Mouse (Mus musculus): ENCODE measurements around the gene App. TPM values are rescaled to one million over a fixed set of nuclear protein-coding genes. Genes with fewer than 3 reads are reported as not detected.

The App gene
- polyA plus RNA-seq, 2 experiments from 2014 or later = 0.07 to 0.22 TPM

- no peak for ATAC-seq
Observed at GRCm38 (mm10) chr16:85017845-85018244, 155.7 kb downstream of the App start.

DNA sequence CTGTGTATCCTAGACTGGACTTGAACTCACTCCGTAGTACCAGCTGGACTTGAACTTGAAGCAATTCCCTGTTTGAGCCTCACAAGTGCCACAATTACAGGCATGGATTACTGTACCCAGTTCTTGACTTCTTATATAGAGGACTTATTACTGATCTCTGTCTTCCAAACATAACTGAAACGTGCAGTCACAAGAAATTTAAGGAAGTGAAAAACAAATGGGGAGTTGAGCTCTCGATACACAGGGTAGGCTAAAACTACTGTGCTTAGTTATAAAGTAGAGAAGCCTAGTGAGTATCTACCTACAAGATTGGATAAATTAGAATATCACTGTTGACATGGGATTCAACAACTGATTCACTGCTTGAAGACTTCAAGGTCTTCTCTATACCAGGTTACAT is 160.9 kb downstream of the App start:
- no peak for ATAC-seq

- ATAC-seq = no peak
Observed at GRCm38 (mm10) chr16:85012172-85012571, 161.4 kb downstream of the App start.

- ATAC-seq = no peak
Observed at GRCm38 (mm10) chr16:85010651-85011050, 162.9 kb downstream of the App start.

- no peak for ATAC-seq
Observed at GRCm38 (mm10) chr16:85008866-85009645, 164.5 kb downstream of the App start.

DNA sequence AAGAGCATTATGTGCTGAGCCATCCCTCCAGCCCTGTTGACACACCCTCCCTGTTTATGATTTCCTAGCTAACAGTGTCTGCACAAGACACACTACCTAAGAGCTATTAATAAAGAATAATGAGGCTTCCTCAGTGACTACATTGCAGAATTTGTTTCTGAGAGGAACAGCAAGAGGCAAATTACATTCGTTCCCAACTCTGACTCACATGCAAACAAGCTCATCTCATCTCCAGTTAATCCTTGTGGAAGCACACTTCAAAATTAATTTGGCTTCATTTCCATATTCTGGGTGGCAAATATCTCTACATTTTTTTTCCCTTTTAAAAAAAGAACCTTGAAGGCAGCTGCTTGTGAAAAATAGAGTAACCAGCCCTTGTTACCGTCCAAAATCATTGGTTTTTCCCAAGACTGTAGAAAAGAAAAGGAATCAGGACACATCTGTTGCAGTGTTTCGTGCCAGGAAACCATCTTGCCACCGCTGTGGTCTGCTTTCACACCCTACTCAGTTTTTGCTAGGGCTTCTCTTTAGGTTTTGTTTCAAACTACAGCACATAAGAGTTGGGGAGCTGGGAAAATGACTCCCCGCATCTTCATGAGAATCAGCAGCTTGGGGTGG is 171.5 kb downstream of the App start:
- ATAC-seq = no peak

- ATAC-seq = no peak
Observed at GRCm38 (mm10) chr16:85000304-85000703, 173.3 kb downstream of the App start.

GRCm38 (mm10) chr16:84997551-84997950 is 176.0 kb downstream of the App start:
- no peak for ATAC-seq

DNA sequence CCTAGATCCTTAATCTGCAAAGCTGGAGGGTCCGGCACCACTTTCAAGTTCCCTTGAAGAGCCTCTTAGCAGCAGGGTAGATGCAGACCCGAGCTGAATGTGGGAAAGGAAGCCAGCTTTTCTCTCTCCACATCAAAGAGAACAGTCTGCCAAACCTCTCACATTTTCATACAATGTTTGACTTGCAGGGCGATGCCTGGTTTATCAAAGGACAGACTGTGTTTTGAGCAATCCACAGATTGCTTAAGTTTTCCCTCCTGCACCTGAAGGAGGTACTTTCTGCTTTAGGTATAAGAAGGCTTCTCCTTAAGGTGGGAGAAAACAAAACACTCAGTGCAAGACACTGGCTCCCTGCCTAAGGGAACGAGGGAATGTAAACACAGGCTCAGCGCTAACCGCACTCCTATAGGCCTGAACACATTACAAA is 178.1 kb downstream of the App start:
- ATAC-seq = no peak

DNA sequence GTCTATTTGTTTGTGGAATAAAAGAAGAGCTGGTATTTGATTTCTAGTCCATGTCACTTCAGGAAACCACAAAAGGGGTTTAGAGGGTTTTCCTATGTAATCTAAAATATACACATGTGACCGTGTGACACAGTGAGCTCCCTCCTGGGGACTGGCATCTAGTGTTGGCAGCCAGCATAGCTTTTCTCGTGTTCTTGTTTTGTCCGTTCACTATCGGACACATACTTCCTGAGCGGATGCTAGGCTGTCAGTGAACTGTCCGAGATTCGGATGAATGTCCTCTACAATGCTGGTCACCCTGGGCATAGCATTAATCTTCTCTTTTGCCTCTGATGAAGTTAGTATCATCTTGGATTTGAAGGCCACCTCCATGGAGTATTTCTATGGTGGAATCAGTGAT is 180.7 kb downstream of the App start:
- ATAC-seq = no peak

GRCm38 (mm10) chr16:84991011-84991410 is 182.6 kb downstream of the App start:
- ATAC-seq = no peak

- ATAC-seq = no peak
Observed at GRCm38 (mm10) chr16:84989938-84990337, 183.6 kb downstream of the App start.

GRCm38 (mm10) chr16:84989476-84989875 is 184.1 kb downstream of the App start:
- ATAC-seq = no peak

GRCm38 (mm10) chr16:84987724-84988287 is 185.8 kb downstream of the App start:
- no peak for ATAC-seq

DNA sequence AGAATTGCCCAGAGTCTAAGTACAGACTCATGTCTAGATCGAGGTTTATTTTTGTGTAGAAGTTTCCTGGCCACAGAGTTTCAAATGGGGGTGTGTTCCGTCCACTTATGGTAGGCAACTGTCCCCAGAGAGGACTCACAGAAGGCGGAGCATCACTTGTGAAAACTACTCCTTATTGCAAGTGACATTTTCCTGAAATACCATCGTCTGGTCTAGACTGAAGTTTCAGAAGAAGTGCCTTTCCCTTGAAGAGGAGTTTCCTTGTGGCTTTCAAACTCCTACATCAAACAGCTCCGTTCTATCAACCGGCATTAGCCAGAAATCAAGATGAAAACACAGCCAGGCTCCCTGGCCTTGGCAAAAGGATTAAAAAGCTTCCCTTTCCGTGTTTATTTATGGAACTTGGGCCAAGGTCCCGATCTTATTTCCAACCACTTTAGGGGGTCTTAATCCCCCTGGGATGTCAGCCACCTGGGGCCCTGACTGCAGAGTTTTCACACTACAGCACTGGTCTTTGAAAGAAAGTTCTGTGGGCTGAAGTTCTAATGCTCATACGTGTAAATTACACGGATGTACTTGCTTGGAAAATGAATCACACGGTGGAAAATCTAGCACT is 187.4 kb downstream of the App start:
- no peak for ATAC-seq

GRCm38 (mm10) chr16:84985340-84985739 is 188.2 kb downstream of the App start:
- ATAC-seq = no peak

GRCm38 (mm10) chr16:84983428-84983827 is 190.1 kb downstream of the App start:
- ATAC-seq = no peak

DNA sequence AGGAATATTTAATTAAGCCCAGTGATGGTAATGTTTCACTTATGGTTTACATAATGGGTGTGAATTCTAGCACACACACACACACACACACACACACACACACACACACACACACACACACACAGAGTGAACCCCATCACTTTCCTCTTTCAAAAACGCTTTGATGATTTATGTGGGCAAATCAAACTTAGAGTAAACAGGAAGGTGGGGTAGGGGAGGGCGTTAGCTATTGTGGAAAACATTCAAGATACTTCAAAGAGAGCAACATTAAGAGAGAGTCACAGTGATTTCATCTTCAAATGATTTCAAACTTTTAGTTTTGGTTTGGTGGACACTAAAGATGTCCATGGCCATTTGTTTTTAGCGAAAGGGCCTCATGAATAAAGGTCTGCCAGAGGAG is 191.0 kb downstream of the App start:
- peak; percentile 77 for ATAC-seq

DNA sequence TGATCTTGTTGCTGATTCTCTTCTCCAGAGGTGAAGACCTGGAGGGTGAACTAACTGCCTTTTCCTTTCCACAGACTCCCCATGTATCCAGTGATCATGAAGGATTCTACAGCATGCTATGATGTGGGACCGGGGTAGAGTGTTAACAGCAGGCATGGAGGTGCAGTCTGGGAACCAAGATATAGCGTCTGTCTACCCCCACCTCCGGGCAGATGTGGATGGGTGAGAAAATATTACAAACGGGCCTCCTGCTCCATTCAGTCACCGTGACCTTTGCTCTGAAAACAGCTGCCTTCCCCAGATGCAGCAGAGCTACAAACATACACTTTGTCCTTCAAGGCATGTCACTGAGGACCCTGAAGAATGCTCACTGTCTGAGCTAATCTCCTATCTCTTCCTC is 195.0 kb downstream of the App start:
- no peak for ATAC-seq

DNA sequence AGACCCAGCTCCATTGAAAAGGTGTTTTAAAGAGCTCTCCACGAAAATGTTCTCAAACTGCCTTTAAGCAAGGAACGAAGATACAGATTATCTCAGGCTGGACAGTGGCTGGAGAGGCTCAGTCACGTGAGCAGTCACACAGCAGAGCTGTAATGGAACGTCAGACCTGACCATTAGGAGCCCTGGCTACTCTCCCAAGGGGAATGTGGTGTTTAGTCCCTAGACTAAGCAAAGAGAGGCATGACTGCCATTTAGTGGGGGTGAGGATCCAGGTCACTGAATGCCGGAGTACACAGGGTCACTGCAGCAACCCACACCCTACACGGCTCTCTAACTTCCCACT is 199.4 kb downstream of the App start:
- ATAC-seq = no peak

DNA sequence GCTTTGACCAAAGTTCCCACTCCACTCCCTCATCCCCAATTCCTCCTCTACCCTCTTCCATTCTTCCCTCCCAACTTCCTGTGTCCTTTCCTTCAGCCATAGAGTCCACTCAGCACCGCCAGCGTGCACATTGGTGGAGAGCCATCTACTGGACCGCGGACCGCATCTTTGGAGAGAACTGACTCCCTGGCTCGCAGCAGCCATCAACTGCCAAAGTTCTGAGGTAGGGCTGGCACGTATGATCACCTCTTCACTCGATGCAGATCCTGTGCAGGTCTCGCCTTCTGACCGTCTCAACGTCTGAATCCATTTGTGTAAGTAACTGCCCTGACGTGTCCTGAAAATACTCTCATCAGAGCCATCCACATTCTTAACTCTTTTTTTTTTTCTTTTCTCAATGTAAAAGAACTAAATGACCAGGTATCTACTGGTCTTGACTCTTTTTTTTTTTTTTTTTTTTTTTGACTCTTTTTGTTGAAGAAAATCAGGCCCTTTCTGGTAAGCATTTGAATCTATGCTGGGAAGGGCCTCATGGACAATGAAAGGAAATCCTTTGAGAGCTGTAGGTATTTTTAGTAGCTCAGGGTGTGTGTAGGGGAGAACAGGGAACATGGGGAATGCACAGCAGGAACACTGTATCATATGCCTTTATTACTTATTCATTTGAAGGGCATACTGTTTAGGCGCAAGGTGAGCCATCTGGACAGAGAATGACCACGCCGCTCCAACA is 200.0 kb downstream of the App start:
- ATAC-seq = no peak

DNA sequence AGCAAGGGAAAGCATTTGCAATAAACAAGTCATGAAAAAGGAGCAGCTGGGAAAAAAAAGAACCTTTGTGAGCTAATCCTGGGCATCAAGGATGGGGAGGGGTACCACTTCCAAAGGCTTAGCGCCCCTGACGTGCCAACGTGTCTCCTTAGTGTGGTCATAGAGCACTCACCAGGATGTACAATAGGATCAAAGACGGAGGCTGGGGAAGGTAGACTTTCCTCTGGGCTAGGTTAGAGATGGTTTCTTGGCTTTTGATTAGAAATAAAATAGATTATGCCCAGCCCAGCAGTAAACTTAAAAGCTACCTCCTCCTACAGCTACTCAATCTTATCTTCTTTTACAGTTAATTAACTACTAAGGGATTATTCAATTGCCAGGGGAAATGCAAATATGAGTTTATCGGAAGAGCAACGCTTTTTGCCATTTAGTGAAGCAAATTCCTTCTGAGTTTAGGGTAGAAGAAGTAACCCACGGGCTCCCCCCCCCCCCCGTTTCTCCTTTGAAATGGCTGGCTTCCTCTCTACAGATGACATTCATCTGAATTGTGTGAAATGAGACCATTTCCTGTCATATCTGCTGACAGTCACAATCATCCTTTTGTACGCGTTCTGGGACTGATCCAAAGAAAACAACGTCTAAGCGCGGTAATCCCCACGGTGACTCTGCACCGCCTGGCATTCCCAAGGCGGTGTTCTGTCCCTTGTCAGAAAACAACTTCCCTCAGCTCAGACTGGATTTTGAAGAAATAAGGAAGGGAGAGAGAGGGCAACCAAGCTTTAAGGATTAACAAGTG is 201.8 kb downstream of the App start:
- no peak for ATAC-seq

All from activated CD4-positive, CD25-positive, alpha-beta regulatory T cell, adult 4 months (primary cell).